In the genomic region with DNA sequence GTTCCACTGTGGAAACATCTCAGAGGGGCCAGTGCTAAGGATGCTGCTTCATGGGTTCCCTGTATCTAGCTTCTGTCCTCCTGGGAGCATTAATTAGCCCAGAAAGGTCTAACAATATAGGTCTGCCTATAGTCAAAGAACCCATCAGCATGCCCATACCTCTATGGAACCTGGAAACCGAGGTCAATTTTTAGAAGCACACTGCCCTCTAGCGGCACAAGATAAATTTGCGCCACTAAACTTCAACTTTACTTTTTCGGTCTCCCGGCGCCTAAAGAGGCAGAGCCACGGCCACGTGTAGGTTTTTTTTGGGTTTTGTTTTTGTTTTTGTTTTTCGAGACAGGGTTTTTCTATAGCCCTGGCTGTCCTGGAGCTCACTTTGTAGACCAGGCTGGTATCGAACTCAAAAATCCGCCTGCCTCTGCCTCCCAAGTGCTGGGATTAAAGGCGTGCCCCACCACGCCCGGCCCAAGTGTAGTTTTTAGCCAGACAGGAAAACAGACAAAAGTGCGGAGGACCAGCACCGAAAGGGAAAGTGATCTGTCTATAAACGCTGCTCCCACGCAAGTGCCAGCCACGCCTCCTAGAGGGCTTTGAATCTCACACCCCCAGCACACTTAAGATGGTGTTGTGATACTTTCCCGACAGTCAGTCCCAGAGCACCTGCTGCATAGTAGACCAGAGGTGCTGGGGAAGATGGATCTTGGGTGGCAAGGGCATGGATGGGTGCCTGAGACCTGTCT, we compare ENCODE assay signal across 7 mouse cellular contexts. TPM values are rescaled to one million over a fixed set of nuclear protein-coding genes. Genes with fewer than 3 reads are reported as not detected.
DNase-seq lines count a peak whose midpoint lies in the region; ATAC-seq lines count a peak whose summit lies in the region.

No protein-coding gene starts in this region.

- 3% methylated on average over 20 of the region's 20 CpGs for WGBS in forebrain, embryonic 15.5 days
- 5% methylated on average over 20 of the region's 20 CpGs for WGBS in hindbrain, embryonic 15.5 days

- H3K4me1 ChIP-seq in forebrain, embryonic 15.5 days = peaks cover 13% of the 10 kb centered on the region
- H3K4me1 ChIP-seq in hindbrain, embryonic 15.5 days (replicated peaks) = peaks cover 11% of the 10 kb centered on the region
- H3K4me1 ChIP-seq in megakaryocyte, embryonic 14.5 days = peaks cover 34% of the 10 kb centered on the region

- H3K9ac ChIP-seq in forebrain, embryonic 15.5 days (replicated peaks) = 0 out of 2 replicates have a peak overlapping the region, but pooled peaks have one; percentile 56
- H3K9ac ChIP-seq in hindbrain, embryonic 15.5 days = no peak overlapping the region

- no peak overlapping the region for H3K27ac ChIP-seq in forebrain, embryonic 15.5 days (replicated peaks)
- H3K27ac ChIP-seq in hindbrain, embryonic 15.5 days (replicated peaks) = no peak overlapping the region

- H3K36me3 ChIP-seq in forebrain, embryonic 15.5 days = no peaks in the 10 kb centered on the region
- H3K36me3 ChIP-seq in hindbrain, embryonic 15.5 days = no peaks in the 10 kb centered on the region
- H3K36me3 ChIP-seq in megakaryocyte, embryonic 14.5 days (replicated peaks; ENCODE audit: low read length) = no peaks in the 10 kb centered on the region

- peak; percentile 83 for DNase-seq in NIH3T3 (ENCODE audit: low read depth)
- peak; percentile 38 to 69 for DNase-seq in cerebellum, adult 18-20 months
- DNase-seq in left cerebral cortex, postnatal 14 days (ENCODE audit: low spot score in 2 of 2) = peak; percentile 50 to 76
- DNase-seq in right cerebral cortex, postnatal 25 days = peak; percentile 45

- ATAC-seq in forebrain, embryonic 15.5 days (replicated peaks) = 0 out of 2 replicates have a peak, but pooled peaks have one; percentile 35
- ATAC-seq in hindbrain, embryonic 15.5 days (ENCODE audit: low FRiP score, low read depth) = peak; percentile 57; the same call in 1 of the 2 replicates

- intact Hi-C loops in left cerebral cortex, postnatal 14 days (cut with DNase I) = loop anchor here (1.0 to 2.0 kb wide), 2 partner anchors 77 to 130 kb away; no protein-coding TSS in a partner anchor

- H3K4me3 ChIP-seq in forebrain, embryonic 15.5 days = peak overlapping the region; percentile 49; the same call in 1 of the 2 replicates
- peak overlapping the region; percentile 46 for H3K4me3 ChIP-seq in hindbrain, embryonic 15.5 days
- H3K4me3 ChIP-seq in megakaryocyte, embryonic 14.5 days (replicated peaks) = peak overlapping the region; percentile 93

- peaks cover 65% of the 10 kb centered on the region for H3K27me3 ChIP-seq in forebrain, embryonic 15.5 days
- peaks cover 34% of the 10 kb centered on the region for H3K27me3 ChIP-seq in hindbrain, embryonic 15.5 days
- peaks cover 15% of the 10 kb centered on the region for H3K27me3 ChIP-seq in megakaryocyte, embryonic 14.5 days (replicated peaks)

- peak overlapping the region; percentile 75 for H3K4me2 ChIP-seq in forebrain, embryonic 15.5 days (replicated peaks)
- H3K4me2 ChIP-seq in hindbrain, embryonic 15.5 days = peak overlapping the region; percentile 71

- H3K9me3 ChIP-seq in forebrain, embryonic 15.5 days = no peaks in the 10 kb centered on the region
- H3K9me3 ChIP-seq in hindbrain, embryonic 15.5 days = no peaks in the 10 kb centered on the region
- no peaks in the 10 kb centered on the region for H3K9me3 ChIP-seq in megakaryocyte, embryonic 14.5 days

RNA-seq across cellular contexts. Expression of a gene that starts 0.9 kb away (rescaled TPM):
- polyA plus RNA-seq in forebrain, embryonic 15.5 days (2015; fragmentation: Nextera tagmentation; extraction: Ambion mirVana) = 0.26 TPM in 1 of 2 replicates, not detected in the other
- 0.78 and 1.5 TPM in 2 replicates for polyA plus RNA-seq in hindbrain, embryonic 15.5 days (2015; fragmentation: Nextera tagmentation; extraction: Ambion mirVana)
- total RNA-seq in left cerebral cortex, postnatal 14 days (2021) = under 1 TPM; 0.40 to 0.62 TPM
- polyA plus RNA-seq in megakaryocyte, embryonic 14.5 days (2012; ENCODE audit: insufficient read depth, low replicate concordance) = 0.25 TPM in 1 of 2 replicates, not detected in the other

RNA-seq across cellular contexts. Expression of a gene that starts 6.1 kb away (rescaled TPM):
- polyA plus RNA-seq in forebrain, embryonic 15.5 days (2015; fragmentation: Nextera tagmentation; extraction: Ambion mirVana) = 9.0 and 10.5 TPM in 2 replicates
- polyA plus RNA-seq in hindbrain, embryonic 15.5 days (2015; fragmentation: Nextera tagmentation; extraction: Ambion mirVana) = 6.8 and 7.1 TPM in 2 replicates
- 10 to 100 TPM in 1 of 2 experiments, 1 to 10 TPM in 1; 10.0 to 10.7 TPM for total RNA-seq in left cerebral cortex, postnatal 14 days (2021)
- 3.2 TPM in 1 of 2 replicates, not detected in the other for polyA plus RNA-seq in megakaryocyte, embryonic 14.5 days (2012; ENCODE audit: insufficient read depth, low replicate concordance)
